Mouse (Mus musculus) embryonic facial prominence, embryonic 12.5 days (tissue): ENCODE data around the gene Olfr1160. TPM values are rescaled to one million over a fixed set of nuclear protein-coding genes. Genes with fewer than 3 reads are reported as not detected.
"Not testable (repeated sequence)": the region's sequence is repeated elsewhere in the genome, so short reads cannot be mapped to it uniquely, and the experiment has no call there.

Experiments
- ATAC-seq: fragments of 200-750 bp; cut with Nextera tagmentation; 2 replicates; pipeline ENCODE4 v1.8.0; 2017; ENCODE audit not compliant: insufficient number of reproducible peaks, insufficient read depth, low FRiP score, low TSS enrichment
- H3K27ac ChIP-seq: fragments of 300-500 bp; sonication (generic); 2 replicates; pipeline ENCODE4 v1.5.1; 2016; ENCODE audit warnings: mild to moderate bottlenecking
- H3K27me3 ChIP-seq: fragments of 300-500 bp; sonication (generic); 2 replicates; pipeline ENCODE4 v1.6.1; 2016; ENCODE audit warnings: mild to moderate bottlenecking, moderate library complexity
- H3K36me3 ChIP-seq: fragments of 300-500 bp; sonication (generic); 2 replicates; pipeline ENCODE4 v1.6.1; 2016; ENCODE audit warnings: mild to moderate bottlenecking
- H3K4me1 ChIP-seq: fragments of 300-500 bp; sonication (generic); 2 replicates; pipeline ENCODE4 v1.6.1; 2016
- H3K4me2 ChIP-seq: fragments of 300-500 bp; sonication (generic); replicated peaks from 2 replicates; pipeline ENCODE4 v1.6.1; 2016; ENCODE audit warnings: mild to moderate bottlenecking, moderate library complexity
- H3K4me3 ChIP-seq: fragments of 300-500 bp; sonication (generic); 2 replicates; pipeline ENCODE4 v1.5.1; 2016; ENCODE audit warnings: mild to moderate bottlenecking
- H3K9ac ChIP-seq: fragments of 300-500 bp; sonication (generic); 2 replicates; pipeline ENCODE4 v1.6.1; 2016; ENCODE audit warnings: mild to moderate bottlenecking, moderate library complexity
- H3K9me3 ChIP-seq: fragments of 300-500 bp; sonication (generic); 2 replicates; pipeline ENCODE4 v1.6.1; 2016; ENCODE audit warnings: mild to moderate bottlenecking, moderate library complexity
- WGBS: fragments of 180-500 bp; shearing (Covaris S2); methylation state at CpG from one replicate; pipeline ENCODE4 v1.1.7; 2016; 5-methylcytosine and 5-hydroxymethylcytosine counted together
- polyA plus RNA-seq: library from polyadenylated mRNA; unstranded; fragments of >200 nt; fragmentation: Nextera tagmentation; extraction: Ambion mirVana; gene quantifications from 2 replicates; pipeline ENCODE4 v1.2.1, GENCODE M21; 2016

Olfr1160 gene
- polyA plus RNA-seq, result not detected in 2 replicates

DNA sequence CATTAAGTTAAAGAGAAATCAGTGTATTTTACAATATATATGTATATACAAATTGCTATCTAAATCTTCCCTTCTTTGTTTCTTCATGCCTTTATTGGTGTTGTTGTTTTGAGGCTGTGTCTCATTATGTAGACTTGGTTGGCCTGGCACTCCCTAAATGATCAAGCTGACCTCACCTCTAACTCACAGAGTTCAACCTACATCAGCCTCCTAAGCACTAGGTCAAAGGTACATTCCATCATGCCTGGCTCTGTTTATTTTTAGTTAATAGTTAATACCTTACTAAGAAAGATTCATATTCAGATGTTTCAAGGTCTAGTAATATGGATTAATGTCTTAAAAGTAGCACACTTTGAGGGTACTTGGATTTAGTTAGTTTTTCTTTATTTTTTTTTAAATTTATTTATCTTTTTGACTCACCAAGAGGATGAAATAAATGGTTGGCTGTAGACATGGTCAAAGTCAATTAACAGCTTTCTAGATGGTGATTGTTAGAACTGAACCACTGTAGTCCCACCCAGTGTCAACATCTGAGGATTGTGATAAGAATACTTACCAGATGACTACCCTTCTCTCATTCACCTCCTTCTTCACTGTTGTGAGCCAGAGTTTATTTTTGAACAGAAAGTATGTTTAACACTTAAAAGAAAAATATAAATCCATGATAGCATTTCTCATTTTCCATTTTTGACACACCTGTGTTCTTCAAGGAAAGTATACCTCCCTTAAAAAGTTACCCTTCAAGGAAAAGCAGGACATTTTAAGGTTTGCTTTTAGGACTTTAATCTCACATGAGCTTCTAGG is at the start of gene Olfr1160:
Olfr1160 (minus strand) TSS at position 754 of the 804 bp plus-strand sequence.
- Histone ChIP-seq H3K27me3 (no peaks in the 10 kb centered on the region), H3K9ac (no peak within 1 kb of the TSS), H3K27ac (no peak within 1 kb of the TSS), H3K36me3 (no peaks in the 10 kb centered on the region), H3K4me3 (no peak within 1 kb of the TSS), H3K4me2 (no peak within 1 kb of the TSS), H3K4me1 (no peaks in the 10 kb centered on the region), H3K9me3 (no peaks in the 10 kb centered on the region)
- ATAC-seq, result no peak

DNA sequence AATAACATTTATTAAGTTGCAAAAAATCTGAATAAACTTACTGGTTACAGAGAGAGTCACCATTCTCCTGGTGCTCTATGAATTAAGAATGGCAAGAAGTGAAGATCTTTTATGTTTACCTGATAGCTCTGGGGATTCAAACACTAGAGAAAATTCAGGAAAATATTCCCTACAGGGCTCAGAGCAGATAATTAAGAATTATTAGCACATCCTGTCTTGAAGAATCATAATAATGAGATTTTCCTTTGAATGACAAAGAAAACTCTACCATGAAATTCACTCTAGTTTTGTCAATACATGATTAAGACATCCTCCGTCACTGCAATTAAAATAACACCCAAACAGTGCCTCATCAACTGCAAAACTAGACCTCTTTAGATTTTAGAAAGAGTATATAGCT is 43.0 kb upstream of the Olfr1160 start, which contains the start of gene Olfr1162:
Olfr1162 (minus strand) TSS at position 101 of the 400 bp plus-strand sequence.
- Histone ChIP-seq H3K4me3 (no peak within 1 kb of the TSS), H3K27ac (no peak within 1 kb of the TSS), H3K9me3 (no peaks in the 10 kb centered on the region), H3K27me3 (no peaks in the 10 kb centered on the region), H3K4me2 (no peak within 1 kb of the TSS), H3K4me1 (no peaks in the 10 kb centered on the region), H3K9ac (no peak within 1 kb of the TSS), H3K36me3 (no peaks in the 10 kb centered on the region)
- WGBS, result 89% methylated on average over 1 of the region's 1 CpGs
- ATAC-seq, result no peak

DNA sequence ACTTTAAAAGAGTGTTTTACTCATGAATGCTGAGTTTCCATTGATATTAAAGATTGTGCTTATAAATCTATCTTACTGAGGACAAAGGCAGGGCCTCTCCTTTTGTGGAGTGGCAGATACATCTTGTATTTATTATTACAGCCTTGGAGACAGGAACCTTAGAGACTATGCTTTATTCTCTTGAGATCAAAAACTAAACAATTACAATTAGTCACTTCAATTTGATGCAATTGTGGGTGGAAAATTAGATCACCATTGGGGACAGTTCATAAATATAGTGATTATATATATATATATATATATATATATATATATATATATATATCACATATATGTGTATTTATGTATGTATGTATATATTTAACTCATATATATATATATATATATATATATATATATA is 29.5 kb upstream of the Olfr1160 start, which contains the start of gene Olfr73:
Olfr73 (minus strand) TSS at position 101 of the 400 bp plus-strand sequence.
- Histone ChIP-seq H3K4me1 (no peaks in the 10 kb centered on the region), H3K27ac (no peak within 1 kb of the TSS), H3K27me3 (no peaks in the 10 kb centered on the region), H3K9ac (no peak within 1 kb of the TSS), H3K36me3 (no peaks in the 10 kb centered on the region), H3K4me3 (no peak within 1 kb of the TSS), H3K9me3 (no peaks in the 10 kb centered on the region), H3K4me2 (no peak within 1 kb of the TSS)
- ATAC-seq, result no peak

DNA sequence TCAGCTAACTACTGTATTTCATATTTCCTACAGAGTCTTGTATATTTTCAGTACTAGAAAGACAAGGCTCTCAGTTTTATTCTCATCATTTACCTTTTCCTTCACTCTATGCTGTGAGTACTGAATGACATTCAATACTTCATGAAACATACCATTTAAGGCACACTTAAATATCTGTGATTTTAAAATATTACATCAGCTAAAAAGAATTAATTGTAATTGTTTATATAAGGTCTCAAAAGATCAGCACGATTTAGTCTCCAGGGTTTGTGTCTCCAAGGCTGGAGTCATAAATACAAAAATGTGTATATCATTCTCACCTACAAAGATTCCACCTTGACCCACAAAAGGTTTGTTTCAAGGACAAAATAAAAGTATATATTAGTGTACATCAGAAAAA is 14.4 kb upstream of the Olfr1160 start, which contains the start of gene Olfr1161:
Olfr1161 (plus strand) TSS at position 301 of the 400 bp plus-strand sequence.
- not testable (repeated sequence) for H3K4me2 ChIP-seq, H3K9me3 ChIP-seq, H3K27ac ChIP-seq, H3K9ac ChIP-seq, H3K4me3 ChIP-seq, ATAC-seq, H3K36me3 ChIP-seq, H3K27me3 ChIP-seq, H3K4me1 ChIP-seq
- WGBS, result 76% methylated on average over 1 of the region's 1 CpGs

DNA sequence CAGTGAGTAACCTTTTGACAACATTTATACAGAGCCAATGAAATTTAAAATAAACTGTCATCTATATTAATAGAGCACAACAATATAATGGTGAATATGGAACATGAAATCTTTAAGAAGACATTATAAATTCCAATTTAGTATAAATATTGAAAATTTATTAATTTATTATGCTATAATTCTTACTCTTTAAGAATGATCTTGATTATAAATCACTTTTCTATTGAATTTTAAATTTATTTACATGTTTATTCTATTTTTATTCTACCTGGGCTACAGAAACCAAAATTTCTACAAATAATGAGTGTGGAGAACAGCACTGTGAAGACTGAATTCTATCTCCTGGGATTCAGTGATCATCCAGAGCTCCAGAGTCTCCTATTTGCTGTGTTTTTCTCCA is 18.3 kb downstream of the Olfr1160 start, which contains the start of gene Olfr1158:
Olfr1158 (plus strand) TSS at position 301 of the 400 bp plus-strand sequence.
- Histone ChIP-seq H3K9ac (no peak within 1 kb of the TSS), H3K36me3 (no peaks in the 10 kb centered on the region), H3K4me2 (no peak within 1 kb of the TSS), H3K27ac (no peak within 1 kb of the TSS), H3K27me3 (no peaks in the 10 kb centered on the region), H3K4me3 (no peak within 1 kb of the TSS), H3K4me1 (no peaks in the 10 kb centered on the region), H3K9me3 (no peaks in the 10 kb centered on the region)
- no peak for ATAC-seq

DNA sequence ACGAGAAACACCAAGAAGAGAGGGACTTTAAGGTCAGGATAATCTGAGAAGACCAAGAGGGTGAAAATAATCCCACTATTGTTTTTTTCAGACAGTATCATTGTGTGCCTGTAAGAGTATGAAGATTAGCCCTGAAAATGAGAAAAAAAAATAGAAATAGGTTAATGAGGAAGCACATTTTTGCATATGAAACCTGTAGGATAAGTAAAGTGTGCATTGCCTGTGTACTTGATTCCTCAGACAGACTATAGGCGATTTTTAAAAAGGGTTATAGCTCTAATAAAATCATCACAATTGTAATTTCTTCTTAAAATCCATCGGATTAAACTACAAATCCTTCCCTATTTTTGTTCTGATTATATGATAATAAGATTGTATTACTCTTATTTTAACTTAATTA is 33.5 kb downstream of the Olfr1160 start, which contains the start of gene Olfr74:
Olfr74 (minus strand) TSS at position 101 of the 400 bp plus-strand sequence.
- 68% methylated on average over 3 of the region's 3 CpGs for WGBS

DNA sequence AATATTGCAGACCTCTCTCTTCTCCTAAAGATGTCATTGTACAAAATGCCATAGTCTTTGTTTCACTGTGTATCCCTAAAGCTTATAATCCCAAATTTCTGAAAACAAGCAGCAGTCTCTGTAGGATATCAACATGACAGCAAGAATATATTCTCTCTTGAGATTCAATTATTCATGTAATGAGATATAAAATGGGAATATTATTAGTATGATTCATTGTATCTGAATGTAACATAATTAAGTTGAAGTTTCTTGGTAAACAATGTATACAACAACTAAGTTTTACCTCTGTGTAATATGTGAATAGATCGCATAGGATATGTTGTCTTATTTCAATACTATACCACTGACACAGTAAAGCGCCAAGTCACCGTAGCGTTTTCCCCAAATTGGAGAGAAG is 39.9 kb downstream of the Olfr1160 start, which contains the start of gene Olfr1157:
Olfr1157 (minus strand) TSS at position 101 of the 400 bp plus-strand sequence.
- WGBS, result 93% methylated on average over 4 of the region's 4 CpGs
- Histone ChIP-seq H3K4me3 (no peak within 1 kb of the TSS), H3K4me2 (no peak within 1 kb of the TSS), H3K4me1 (no peaks in the 10 kb centered on the region), H3K9me3 (no peaks in the 10 kb centered on the region), H3K36me3 (no peaks in the 10 kb centered on the region), H3K27me3 (no peaks in the 10 kb centered on the region), H3K9ac (no peak within 1 kb of the TSS), H3K27ac (no peak within 1 kb of the TSS)
- no peak for ATAC-seq

More for the DNA sequence above, 33.5 kb downstream of the Olfr1160 start, which contains the start of gene Olfr74:
- Histone ChIP-seq H3K4me1 (no peaks in the 10 kb centered on the region), H3K27me3 (no peaks in the 10 kb centered on the region), H3K4me3 (no peak within 1 kb of the TSS), H3K9me3 (no peaks in the 10 kb centered on the region), H3K27ac (no peak within 1 kb of the TSS), H3K36me3 (no peaks in the 10 kb centered on the region), H3K4me2 (no peak within 1 kb of the TSS), H3K9ac (no peak within 1 kb of the TSS)
- no peak for ATAC-seq

DNA sequence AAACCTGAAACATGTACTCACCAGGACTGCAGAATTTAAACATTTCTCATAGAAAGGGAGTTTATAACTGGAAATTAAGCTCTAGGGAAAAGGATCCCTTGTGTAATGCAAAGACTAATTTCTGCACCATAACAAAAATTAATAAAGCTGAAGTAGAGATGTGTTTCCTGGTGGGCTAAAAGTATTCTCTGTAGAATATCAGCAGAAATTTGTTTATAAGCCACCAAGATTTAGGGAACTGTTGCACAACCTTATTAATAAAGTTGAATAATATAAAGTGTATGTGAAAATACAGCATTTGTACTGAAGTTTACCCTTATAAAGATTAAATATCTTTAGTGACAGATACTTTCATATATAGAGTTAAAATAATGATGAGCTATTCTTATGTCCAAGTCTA is 55.1 kb downstream of the Olfr1160 start, which contains the start of gene Olfr1156:
Olfr1156 (minus strand) TSS at position 101 of the 400 bp plus-strand sequence.
- Histone ChIP-seq H3K27ac (no peak within 1 kb of the TSS), H3K36me3 (no peaks in the 10 kb centered on the region), H3K27me3 (no peaks in the 10 kb centered on the region), H3K9ac (no peak within 1 kb of the TSS), H3K9me3 (no peaks in the 10 kb centered on the region), H3K4me2 (no peak within 1 kb of the TSS), H3K4me3 (no peak within 1 kb of the TSS), H3K4me1 (no peaks in the 10 kb centered on the region)
- ATAC-seq, result no peak

Other genes starting within 250 kb of the Olfr1160 start
- not detected in 2 replicates for gene Olfr152, start 228.8 kb downstream of the Olfr1160 start, polyA plus RNA-seq
- gene Olfr1143, start 207.7 kb downstream of the Olfr1160 start, polyA plus RNA-seq, result not detected in 2 replicates
- gene Olfr1145, start 198.4 kb downstream of the Olfr1160 start, polyA plus RNA-seq, result not detected in 2 replicates
- gene Olfr1148, start 177.7 kb downstream of the Olfr1160 start, polyA plus RNA-seq, result not detected in 2 replicates
- not detected in 2 replicates for gene Olfr1150-ps1, start 164.3 kb downstream of the Olfr1160 start, polyA plus RNA-seq
- not detected in 2 replicates for gene Olfr1151, start 152.4 kb downstream of the Olfr1160 start, polyA plus RNA-seq
- 0.03 TPM in 1 of 2 replicates, not detected in the other for gene Olfr1152, start 141.8 kb downstream of the Olfr1160 start, polyA plus RNA-seq
- not detected in 2 replicates for gene Olfr1153, start 113.3 kb downstream of the Olfr1160 start, polyA plus RNA-seq
- not detected in 2 replicates for gene Olfr1154, start 103.1 kb downstream of the Olfr1160 start, polyA plus RNA-seq
- gene Olfr1155, start 63.1 kb downstream of the Olfr1160 start, polyA plus RNA-seq, result not detected in 2 replicates
- gene Olfr1156, start 55.2 kb downstream of the Olfr1160 start, polyA plus RNA-seq, result not detected in 2 replicates
- gene Olfr1157, start 40.0 kb downstream of the Olfr1160 start, polyA plus RNA-seq, result not detected in 2 replicates
- not detected in 2 replicates for gene Olfr74, start 33.6 kb downstream of the Olfr1160 start, polyA plus RNA-seq
- gene Olfr1158, start 18.2 kb downstream of the Olfr1160 start, polyA plus RNA-seq, result not detected in 2 replicates
- not detected in 2 replicates for gene Olfr1161, start 14.5 kb upstream of the Olfr1160 start, polyA plus RNA-seq
- not detected in 2 replicates for gene Olfr73, start 29.4 kb upstream of the Olfr1160 start, polyA plus RNA-seq
- not detected in 2 replicates for gene Olfr1162, start 42.9 kb upstream of the Olfr1160 start, polyA plus RNA-seq
- gene Olfr1163, start 63.6 kb upstream of the Olfr1160 start, polyA plus RNA-seq, result not detected in 2 replicates
- not detected in 2 replicates for gene Olfr1164, start 85.7 kb upstream of the Olfr1160 start, polyA plus RNA-seq
- not detected in 2 replicates for gene Olfr1166, start 120.0 kb upstream of the Olfr1160 start, polyA plus RNA-seq
- not detected in 2 replicates for gene Olfr1167, start 146.9 kb upstream of the Olfr1160 start, polyA plus RNA-seq
- not detected in 2 replicates for gene Olfr1168, start 173.6 kb upstream of the Olfr1160 start, polyA plus RNA-seq
- not detected in 2 replicates for gene Olfr1170, start 220.1 kb upstream of the Olfr1160 start, polyA plus RNA-seq